Mouse (Mus musculus) urinary bladder, postnatal 4 days (tissue): Measurements from ENCODE around the gene Gm44790.
A peak's percentile ranks its signal among the peaks of the same experiment; 100 is the strongest.

Experiments
- DNase-seq, 2 experiments: peaks; one replicate each; pipeline ENCODE4 v3.0.0; 2021 to 2022; ENCODE audit warnings: low spot score in 2 of 2

Gm44790 gene

DNA sequence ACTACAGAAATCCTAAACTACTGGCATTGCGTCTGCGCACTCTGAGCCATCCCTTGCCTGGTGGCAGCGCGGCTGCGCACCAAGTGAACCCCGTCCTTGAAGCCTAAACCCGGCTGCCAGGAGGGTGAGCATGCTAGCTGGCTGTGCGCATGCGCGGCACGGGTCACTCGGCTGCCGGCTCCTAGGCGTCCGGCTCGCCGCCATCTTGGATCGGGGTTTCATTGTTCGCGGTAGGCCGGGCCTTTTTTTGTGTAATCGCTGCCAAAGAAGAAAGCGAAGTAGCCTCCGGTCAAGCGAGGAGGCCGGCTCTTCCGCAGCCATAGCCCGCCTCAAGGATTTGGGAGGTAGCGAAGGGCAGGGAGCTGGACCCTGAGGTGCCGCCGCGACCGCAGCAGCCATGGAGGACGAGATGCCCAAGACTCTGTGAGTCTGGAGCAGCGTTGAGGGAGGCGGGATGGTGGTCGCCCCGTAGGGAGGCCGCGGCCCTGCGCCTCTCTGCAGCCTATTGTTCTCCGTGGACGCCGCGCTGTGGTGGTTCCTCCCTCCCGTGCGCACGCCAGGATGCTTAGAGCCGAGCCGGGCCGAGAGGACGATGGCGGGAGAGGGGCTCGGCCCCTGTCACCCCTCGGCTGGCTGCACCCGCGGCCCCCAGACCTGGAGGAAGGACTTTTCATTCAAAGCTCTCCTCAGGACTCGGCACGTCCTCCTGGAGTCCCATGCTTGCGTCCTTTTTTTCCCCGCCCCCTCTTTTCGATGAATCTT lies 22.2 kb upstream of the Gm44790 start, which contains the start of gene Tia1:
TSS of gene Tia1 (plus strand) at position 120 of the 762 bp plus-strand sequence.
- DNase-seq, result peak; percentile 97 to 99

DNA sequence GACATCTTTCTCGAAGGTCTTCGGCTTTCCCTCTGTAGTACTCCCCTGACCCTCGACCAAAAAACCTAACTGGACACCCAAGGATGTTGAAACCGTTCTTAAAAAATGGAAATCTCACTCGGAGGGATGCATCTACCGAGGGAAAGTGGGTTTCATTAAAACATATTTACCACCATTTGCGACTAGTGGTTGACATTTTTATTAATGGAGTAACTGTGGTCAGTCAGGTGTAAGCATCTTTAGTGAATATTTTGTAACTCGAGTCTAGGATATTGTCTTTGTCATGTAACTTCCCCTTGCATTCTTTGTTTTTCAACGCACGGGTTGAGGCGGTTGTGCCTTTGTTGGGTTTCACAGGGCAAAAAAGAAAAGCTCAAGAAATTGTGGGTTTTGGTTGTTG lies 21.5 kb upstream of the Gm44790 start:
- DNase-seq, result no peak

DNA sequence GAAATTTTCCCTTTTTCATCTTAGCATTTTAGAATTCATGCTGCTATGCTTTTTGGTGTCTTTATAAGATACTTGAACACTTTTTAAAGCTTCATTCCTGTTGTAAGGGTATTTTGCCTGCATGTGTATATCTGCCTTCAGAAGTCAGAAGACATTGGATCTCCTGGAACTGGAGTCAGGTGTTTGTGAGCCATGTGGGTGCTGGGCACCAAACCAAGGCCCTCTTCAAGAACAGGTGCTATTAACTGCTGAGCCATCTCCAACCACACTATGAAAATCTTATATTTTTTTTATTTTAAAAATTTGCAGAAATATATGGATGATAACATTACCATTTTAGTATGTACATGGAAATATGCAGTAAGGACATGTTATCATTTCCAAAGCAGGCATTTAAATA lies 20.2 kb upstream of the Gm44790 start:
- DNase-seq, result no peak

DNA sequence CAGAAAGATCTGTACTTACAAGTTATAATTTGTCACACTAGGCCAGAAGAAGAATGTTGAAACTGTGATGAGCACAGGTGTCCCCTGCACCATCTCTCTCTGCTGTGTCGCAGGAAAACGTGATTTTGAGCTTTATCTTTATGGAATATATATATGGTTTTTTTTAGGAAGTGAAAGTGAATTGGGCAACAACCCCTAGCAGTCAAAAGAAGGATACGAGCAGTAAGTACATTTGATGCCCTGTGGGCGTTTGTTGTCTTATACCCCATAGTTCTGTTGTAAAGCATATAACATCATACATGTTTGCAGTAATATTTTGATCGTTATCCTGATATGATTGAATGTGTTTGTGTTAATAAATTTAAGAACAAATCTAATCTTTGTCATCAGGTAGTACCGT lies 7.7 kb upstream of the Gm44790 start:
- DNase-seq, result no peak

DNA sequence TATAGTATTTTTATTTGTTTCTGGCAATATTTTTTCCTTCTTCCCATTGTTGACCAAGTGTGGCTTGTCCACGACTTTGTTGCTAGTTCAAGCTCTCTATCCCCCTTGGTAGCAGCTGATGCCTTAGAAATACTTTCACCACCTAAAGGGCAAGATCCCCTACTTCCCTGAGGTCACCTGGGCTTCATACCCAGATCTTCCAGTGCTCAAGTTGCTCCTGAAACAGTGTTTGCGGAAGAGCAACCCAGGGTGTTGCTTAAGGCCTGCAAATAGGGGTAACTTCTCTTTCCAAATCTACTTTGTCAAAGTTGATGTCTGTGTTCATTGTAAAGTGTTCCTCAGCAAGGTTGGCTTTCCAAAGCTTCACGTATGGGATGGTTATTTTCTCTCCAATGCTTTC lies 7.2 kb upstream of the Gm44790 start:
- no peak for DNase-seq

DNA sequence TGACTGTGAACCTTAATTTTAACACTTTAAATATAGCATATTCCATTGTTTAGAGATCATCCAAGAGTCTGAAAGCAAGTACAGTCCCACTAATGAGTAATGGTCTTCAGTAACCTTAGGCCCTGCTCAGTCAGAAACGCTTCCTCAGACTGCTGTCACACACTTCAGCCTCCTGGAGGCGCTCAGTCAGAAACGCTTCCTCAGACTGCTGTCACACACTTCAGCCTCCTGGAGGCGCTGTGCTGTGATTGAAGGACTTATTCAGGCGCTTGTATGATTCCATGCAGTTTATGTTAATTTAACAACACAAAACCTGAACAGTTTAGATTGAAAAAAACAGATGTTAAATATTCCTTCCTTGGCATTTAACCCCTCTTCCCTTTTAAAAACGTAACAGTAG lies 6.0 kb upstream of the Gm44790 start:
- DNase-seq, result no peak

DNA sequence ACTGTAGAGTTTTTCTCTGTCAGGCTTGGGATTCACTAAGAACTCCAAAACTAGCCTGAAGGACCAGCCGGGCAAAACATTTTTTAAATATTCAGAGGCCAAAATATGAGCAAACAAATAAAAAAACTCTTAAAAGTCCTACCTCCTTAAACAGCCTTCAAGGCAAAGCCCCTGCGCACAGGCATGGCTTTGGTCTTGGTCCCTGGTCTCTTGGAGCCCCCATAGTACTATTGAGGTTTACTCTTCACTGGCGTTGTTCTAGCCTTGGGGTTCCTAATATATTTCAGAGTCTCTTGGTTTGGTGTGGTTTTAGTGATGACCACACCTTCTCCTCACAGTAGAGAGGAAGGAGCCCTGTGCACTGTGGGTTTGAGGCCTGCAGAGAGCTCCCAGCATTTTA lies 5.1 kb downstream of the Gm44790 start:
- DNase-seq, result no peak

DNA sequence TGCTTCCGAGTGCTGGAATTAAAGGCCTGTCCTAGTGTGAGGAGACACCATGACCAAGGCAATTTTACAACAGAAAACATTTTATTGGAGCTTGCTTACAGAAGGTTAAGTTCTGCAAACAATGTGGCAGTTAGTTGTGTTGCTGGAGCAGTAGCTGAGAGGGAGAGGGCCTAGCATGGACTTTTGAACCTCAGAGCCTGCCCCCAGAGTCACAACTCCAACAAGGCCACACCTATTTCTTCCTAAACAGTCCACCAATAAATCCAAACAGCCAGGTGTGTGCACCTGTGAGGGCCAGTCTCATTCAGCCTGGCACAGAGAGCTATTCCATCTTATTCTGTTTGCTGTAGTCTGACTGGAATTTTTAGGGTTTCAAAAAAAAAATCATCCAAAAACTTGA lies 7.2 kb downstream of the Gm44790 start:
- no peak for DNase-seq

DNA sequence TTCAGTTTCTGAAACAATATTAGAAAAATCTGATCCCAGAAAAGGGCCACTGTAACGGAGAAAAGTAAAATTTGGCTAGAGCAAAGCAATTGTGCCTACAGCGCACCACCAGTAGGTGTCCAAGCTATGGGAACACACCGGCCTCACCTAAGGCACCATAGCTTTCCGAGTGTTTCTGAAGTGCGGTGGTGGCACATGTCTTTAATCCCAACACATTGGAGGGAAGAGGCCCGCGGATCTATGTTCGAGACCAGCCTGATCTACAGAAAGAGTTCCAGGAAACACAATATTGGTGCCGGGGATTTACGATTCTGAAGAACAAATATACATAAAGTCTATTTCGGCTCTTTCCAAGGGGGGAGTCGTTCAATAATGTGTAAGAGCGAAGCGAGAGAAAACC lies 11.3 kb downstream of the Gm44790 start:
- DNase-seq, result peak in 1 of 2 experiments; percentile 45

DNA sequence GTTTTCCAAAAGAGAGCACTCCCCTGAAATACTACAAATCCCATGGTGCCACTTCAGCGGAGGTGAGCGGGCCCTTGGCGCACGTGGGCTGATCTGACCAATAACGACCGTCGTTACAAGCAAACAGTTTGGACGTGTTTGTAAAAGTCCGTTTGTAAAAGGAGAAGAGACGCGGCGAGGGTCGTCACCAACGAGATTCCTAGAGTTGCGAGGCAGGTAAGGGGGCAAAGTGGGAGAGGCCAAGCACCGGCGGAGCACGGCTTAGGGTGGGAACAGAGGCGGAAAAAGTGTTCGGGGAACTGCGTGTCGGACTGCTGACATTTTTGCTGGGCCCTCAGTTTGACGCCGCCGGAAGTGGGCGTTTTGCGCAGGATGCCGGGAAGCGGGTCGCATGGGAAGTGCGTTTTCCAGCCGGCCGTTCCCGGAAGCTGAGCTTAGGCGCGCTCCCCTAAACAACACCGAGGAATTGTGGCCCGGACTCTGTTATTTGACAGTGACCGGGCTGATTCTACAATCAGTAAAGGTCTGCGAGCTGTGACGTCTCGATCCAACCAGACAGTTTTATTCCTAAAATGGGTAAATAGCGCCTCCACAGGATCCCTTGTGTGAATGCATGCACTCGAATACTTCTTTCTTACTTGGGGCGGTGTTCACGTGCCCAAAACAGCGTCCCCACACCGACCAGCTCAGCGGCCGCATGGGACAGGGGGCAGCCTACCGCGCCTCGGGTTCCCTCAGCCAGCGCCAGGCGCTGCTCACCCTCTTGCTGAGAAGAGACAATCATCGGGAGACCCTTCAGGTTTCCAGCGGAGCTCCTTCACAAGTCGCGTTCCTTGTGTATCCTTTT lies 12.0 kb downstream of the Gm44790 start, which contains the start of gene C87436:
TSS of gene C87436 (plus strand) at position 103 of the 847 bp plus-strand sequence.
- DNase-seq, result peak; percentile 91 to 93

DNA sequence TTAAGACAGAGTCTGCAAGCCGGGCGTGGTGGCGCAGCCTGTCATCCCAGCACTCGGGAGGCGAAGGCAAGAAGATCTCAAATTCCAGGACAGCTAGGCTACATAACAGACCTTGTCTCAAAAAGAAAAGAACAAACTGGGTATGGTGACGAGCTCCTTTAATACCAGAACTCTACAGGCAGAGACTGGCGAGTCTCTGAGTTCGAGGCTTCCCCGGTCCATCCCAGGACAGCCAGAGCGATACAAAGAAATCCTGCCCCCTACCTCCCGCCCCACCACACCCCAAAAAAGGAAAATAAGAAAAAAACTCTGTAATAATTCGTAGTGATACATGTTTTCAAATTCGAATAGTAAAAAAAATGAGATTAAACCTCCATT lies 12.7 kb downstream of the Gm44790 start:
- no peak for DNase-seq

DNA sequence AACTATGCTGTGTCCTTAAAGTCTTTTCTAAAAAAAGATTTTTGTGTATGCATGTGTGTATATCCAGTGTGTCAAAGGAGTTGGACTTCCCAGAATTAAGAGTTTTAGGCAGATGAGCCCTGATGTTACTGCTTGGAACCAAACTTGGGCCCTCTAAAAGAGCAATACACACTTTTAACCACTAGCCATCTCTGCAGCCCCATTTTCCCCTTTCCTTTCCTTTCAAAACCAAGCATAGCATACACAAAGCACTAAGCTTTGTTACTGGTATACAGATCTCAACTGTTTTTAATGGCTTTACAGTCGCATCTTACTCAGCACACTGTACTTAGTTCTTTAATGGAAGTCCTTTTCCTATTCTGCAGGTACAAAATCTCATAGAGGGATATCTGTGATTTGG lies 13.1 kb downstream of the Gm44790 start:
- DNase-seq, result no peak

DNA sequence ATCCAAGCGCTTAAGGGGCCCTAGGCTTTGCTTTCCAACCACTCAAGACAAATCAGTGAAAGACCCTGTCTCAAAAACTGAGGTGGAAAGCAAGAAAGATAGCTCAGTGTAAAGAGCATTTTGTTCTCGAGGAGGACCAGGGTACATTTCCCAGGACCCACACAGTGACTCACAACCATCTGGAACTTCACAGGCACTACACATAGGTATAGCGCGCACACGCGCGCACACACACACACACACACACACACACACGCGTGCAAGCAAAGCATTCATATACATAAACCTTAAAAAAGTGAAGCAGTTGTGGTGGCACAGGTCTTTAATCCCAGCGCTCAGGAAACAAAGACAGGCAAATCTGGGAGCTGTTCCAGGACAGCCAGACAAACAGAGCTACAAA lies 15.1 kb downstream of the Gm44790 start:
- no peak for DNase-seq

DNA sequence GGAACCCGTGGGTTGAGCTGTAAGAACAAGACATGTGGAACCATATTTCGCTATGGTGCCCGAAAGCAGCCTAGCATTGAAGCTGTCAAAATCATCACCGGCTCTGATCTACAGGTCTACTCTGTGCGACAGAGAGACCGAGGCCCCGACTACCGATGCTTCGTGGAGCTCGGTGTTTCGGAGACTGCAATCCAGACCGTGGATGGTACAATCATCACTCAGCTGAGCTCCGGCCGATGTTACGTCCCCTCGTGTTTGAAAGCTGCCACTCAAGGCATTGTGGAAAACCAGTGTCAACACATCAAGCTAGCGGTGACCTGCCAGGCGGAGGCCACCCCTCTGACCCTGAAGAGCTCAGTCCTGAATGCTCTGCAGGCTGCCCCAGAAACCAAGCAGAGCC lies 19.1 kb downstream of the Gm44790 start:
- no peak for DNase-seq

DNA sequence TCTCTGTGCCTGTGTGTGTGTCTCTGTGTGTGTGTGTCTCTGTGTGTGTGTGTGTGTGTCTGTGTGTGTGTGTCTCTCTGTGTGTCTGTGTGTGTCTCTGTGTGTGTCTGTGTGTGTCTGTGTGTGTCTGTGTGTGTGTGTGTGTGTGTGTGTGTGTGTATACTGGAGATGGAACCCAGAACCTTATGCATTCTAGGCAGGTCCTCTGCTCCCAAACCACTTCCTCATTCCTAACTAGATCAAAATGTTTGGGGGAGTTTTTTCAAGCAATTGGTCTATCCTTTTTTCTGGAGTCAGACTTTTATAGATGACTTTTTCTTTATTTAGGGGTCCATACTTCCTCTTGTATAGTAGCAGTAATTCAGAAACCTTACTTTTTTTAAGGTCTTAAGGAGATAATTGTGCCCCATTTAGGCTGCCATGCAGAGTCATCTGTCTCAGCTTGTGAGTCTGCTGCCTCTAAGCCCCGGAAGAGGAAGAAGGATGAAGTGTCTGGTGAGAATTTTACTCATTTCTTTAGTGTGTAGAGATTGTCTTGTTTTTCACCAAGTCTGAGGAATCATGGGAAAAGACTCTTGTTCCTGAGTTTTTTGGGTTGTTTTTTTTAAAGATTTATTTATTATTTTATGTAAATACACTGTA lies 20.6 kb downstream of the Gm44790 start:
- no peak for DNase-seq

DNA sequence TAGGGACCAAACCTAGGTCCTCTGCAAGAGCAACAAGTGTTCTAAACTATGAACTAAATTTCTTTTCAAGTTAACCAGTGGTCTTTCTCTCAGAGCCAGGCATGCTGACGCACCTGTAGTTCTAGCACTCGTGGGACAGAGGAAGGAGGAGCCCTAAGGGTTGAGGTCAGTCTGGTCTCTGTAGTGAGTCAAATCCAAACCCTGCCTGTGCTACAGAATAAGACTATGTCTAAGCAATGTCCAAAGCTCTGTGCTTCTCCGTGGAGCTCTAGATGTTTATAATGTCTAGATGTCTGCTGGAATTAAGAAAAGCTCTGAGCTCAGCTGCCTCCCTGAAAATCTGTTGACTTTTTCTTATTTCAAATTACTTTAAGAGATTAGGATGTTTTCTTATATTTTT lies 30.3 kb downstream of the Gm44790 start:
- no peak for DNase-seq

DNA sequence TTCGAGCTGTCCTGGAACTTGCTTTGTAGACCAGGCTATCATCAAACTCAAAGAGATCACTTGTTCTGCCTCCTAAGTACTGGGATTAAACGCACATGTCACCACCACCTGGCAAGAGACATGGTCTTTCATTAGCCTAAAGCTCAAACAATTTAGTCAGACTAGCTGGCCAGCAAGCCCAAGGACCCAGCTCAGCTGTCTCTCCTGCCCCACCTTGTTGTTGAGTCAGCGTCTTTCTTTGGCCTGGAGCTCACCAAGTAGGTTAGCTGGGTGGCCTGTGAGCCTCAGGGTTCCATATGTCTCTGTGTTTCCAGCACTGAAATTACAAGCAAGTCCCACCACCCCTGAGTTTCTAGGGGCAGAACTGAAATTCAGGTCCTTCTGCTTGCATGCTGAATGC lies 36.6 kb downstream of the Gm44790 start:
- DNase-seq, result no peak

DNA sequence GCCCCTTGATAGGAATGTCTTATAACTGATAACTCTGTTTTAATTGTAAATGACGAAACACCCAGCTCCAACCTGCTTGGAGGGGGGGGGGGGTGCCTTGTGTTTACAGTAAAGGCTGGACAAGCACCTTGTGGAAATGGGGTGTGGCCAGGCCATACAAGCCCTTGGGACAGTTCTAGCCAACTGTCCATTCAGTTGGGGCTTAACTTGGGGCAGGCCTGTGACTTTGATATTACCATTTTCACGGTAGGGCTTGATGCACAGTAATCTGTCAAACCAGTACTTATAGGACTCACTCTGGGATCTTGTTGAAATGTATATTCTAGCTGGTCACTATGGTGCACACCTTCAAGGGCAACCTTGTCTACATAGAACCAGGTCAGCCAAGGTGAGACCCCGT lies 44.9 kb downstream of the Gm44790 start:
- no peak for DNase-seq

DNA sequence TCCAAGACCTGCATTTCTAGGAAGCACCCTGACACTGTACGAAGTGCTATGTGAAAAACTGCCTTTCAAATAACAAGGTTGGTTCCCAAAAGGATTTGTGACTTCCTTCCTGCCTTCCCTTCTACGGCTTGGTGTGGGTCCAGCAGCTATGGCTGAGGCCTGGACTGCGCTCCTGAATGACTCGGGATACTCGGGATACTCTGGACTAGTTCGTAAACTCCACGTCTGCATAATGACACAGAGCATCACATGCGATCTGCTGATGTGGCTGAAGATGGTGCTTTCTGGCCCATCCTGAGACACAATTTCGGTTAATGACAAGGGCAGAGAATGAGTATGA lies 45.3 kb downstream of the Gm44790 start:
- DNase-seq, result no peak

DNA sequence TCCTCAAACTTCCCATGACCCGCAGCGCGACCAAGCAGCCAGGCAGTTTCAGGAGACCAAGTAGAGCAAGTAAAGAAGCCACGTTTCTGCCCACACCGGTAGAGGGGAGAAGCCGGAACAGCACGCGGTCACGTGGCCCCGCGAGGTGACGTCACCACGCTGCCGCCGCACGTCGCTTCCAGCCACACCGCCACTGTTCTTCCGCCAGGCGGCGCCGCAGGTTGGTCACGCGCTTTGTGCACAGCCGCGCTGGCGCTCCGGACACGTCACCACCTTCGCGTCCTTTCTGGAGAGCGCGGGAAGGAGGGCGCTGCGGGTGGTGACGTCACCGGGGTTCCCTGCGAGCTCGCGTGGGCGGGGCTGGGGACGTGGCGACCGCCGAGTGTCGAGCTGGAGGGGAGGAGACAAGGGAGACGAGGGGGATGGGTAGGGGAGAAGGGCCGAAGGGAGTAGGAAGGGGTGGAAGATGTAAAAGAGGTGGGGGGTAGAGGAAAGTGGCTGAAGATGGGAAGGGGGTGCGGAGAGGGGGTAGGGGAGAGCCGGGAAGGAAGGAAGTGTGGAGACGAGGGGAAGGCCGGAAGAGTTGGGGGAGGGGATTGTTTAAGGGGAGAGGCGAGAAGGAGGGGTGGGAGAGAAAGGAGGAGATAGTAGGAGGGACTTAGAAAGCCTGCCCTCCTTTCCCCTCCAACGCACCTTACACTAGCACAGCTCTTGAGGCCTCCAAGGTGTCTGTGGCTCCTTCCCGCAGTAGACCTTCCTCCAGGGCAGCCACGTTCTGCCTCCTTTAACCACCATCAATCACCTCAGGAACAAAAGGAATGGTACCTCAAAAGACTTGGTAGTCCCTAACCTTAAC lies 45.9 kb downstream of the Gm44790 start:
- peak; percentile 100 for DNase-seq

DNA sequence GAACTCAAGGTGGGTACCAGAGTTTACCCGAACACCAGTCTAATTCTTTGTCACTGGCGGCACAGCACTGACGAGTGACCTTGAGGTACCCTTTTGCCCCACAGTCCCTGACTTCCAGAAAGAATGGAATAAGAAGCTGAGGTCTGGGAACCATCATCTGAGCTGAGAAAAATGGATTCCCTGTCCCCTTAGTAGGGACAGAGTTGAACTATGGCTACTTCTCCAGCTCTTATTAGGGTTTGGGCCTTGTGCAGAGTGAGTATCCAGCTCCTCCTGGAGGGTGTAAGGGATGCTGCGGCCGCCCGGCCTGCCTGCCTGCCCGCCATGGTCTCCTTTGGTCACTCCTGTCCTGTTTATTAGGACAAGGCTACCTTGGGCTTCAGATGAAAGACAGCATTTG lies 46.6 kb downstream of the Gm44790 start:
- no peak for DNase-seq

DNA sequence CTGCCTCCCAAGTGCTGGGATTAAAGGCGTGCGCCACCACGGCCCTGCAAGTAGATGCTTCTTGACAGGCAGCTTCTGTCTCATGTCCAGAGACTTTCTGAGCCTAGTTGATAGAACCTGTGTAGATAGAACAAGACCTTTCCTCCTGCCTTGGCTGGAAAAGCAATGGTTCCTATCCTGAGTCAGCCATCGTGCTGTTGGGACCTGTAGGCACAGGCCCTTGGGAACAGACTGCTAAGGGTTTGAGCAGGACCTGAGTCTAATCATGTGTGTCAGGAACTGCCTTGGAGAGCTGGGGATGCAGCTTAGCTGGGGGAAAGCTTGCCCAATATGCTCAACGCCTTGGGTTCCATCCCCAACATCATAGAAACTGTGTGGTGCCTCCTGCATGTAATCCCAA lies 47.6 kb downstream of the Gm44790 start:
- no peak for DNase-seq
